Mouse (Mus musculus): ENCODE results near the gene Ndufs8.

GRCm38 (mm10) chr19:3905261-3905969 is 7.2 kb downstream of the Ndufs8 start:
- no peak for TF ChIP-seq CTCF (IDR thresholded peaks at IDR 0.05; ENCODE audit: control insufficient read depth, insufficient read depth, insufficient read length)
- no peak for TF ChIP-seq USF1 (IDR thresholded peaks at IDR 0.05; ENCODE audit: low read depth)
- no peak for TF ChIP-seq MAX (IDR thresholded peaks at IDR 0.05)
- TF ChIP-seq CEBPB (IDR thresholded peaks at IDR 0.05; ENCODE audit: low read depth): no peak
- TF ChIP-seq MYOG (IDR thresholded peaks at IDR 0.05; ENCODE audit: control insufficient read depth, extremely low read depth, insufficient read length): no peak
- TF ChIP-seq FOSL1 (IDR thresholded peaks at IDR 0.05; ENCODE audit: insufficient read depth, low read length, poor library complexity, severe bottlenecking): no peak
- no peak for TF ChIP-seq MYOD1 (IDR thresholded peaks at IDR 0.05; ENCODE audit: control insufficient read depth, insufficient read length, low read depth)
